Mouse (Mus musculus): Measurements from ENCODE around the gene Nabp1. TPM values are rescaled to one million over a fixed set of nuclear protein-coding genes. Genes with fewer than 3 reads are reported as not detected.
A peak's percentile ranks its signal among the peaks of the same experiment; 100 is the strongest.

Gene Nabp1
- polyA plus RNA-seq, 1 experiment, result 21.2 TPM

DNA sequence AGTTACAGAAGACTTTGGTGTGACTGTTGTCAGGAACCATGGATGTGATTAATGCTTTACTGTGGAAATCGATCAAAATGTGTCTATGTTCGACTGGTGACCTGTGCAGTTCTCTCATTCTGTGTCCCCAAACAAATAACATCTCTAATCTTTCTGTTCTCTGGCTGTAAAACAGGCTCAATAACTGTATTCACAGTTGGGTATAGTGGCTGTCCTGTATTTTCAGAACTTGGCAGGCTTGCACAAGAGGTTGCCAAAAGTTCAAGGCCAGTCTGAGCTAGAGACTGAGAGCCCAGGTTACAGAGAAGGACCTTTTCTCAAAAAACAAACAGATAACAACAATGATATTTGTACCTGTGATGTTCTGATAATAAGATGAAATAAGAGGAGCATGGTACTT, 34.1 kb upstream of the Nabp1 start:
- TF ChIP-seq MYOD1 (IDR thresholded peaks at IDR 0.05; ENCODE audit: control insufficient read depth in 1 of 3, insufficient read length in 2 of 3, low read depth in 2 of 3) (no peak), USF1 (IDR thresholded peaks at IDR 0.05; ENCODE audit: low read depth) (no peak), TCF12 (IDR thresholded peaks at IDR 0.05; ENCODE audit: insufficient read depth, poor library complexity, severe bottlenecking) (no peak), POLR2AphosphoS2 (IDR thresholded peaks at IDR 0.05; ENCODE audit: insufficient read length, low read depth) (no peak), POLR2A (IDR thresholded peaks at IDR 0.05; ENCODE audit: insufficient read length, low read depth) (no peak), CEBPB (IDR thresholded peaks at IDR 0.05; ENCODE audit: insufficient read depth, poor library complexity, severe bottlenecking) (no peak), TCF3 (IDR thresholded peaks at IDR 0.05; ENCODE audit: insufficient read length, low read depth) (no peak), MAX (IDR thresholded peaks at IDR 0.05; ENCODE audit: low read depth) (no peak), MYOG (IDR thresholded peaks at IDR 0.05; ENCODE audit: control insufficient read depth in 1 of 3, insufficient read depth in 1 of 3, insufficient read length in 2 of 3, low read depth in 2 of 3) (no peak), SRF (IDR thresholded peaks at IDR 0.05; ENCODE audit: control insufficient read depth, insufficient read length, low read depth) (no peak), E2F4 (IDR thresholded peaks at IDR 0.05; ENCODE audit: insufficient read depth) (no peak), REST (IDR thresholded peaks at IDR 0.05; ENCODE audit: insufficient read depth, insufficient read length) (no peak)
- H3K4me2 ChIP-seq (ENCODE audit: low read depth), result no peak overlapping the region
- H3K79me2 ChIP-seq (ENCODE audit: control insufficient read depth, insufficient read depth), result no peaks in the 10 kb centered on the region
- no peaks in the 10 kb centered on the region for H3K27me3 ChIP-seq (ENCODE audit: control insufficient read depth, insufficient read depth, insufficient read length)
- no peaks in the 10 kb centered on the region for H3K36me3 ChIP-seq (ENCODE audit: control insufficient read depth, insufficient read depth)
- H3ac ChIP-seq (ENCODE audit: control insufficient read depth, insufficient read length), result no peak overlapping the region
- H3K4me3 ChIP-seq, result no peak overlapping the region

GRCm38 (mm10) chr1:51509776-51510175, 31.6 kb upstream of the Nabp1 start:
- TF ChIP-seq E2F4 (IDR thresholded peaks at IDR 0.05; ENCODE audit: insufficient read depth), result no peak
- H3K27me3 ChIP-seq (ENCODE audit: control insufficient read depth, insufficient read depth, insufficient read length), result no peaks in the 10 kb centered on the region
- no peak overlapping the region for H3K4me3 ChIP-seq
- H3K36me3 ChIP-seq (ENCODE audit: control insufficient read depth, insufficient read depth), result no peaks in the 10 kb centered on the region
- no peaks in the 10 kb centered on the region for H3K79me2 ChIP-seq (ENCODE audit: control insufficient read depth, insufficient read depth)
- no peak overlapping the region for H3ac ChIP-seq (ENCODE audit: control insufficient read depth, insufficient read length)
- H3K4me2 ChIP-seq (ENCODE audit: low read depth), result no peak overlapping the region

GRCm38 (mm10) chr1:51509083-51509482, 30.9 kb upstream of the Nabp1 start:
- Histone ChIP-seq H3K4me2 (ENCODE audit: low read depth) (peak overlapping the region; percentile 50), H3K27me3 (ENCODE audit: control insufficient read depth, insufficient read depth, insufficient read length) (no peaks in the 10 kb centered on the region), H3K36me3 (ENCODE audit: control insufficient read depth, insufficient read depth) (no peaks in the 10 kb centered on the region), H3ac (ENCODE audit: control insufficient read depth, insufficient read length) (no peak overlapping the region), H3K4me3 (no peak overlapping the region), H3K79me2 (ENCODE audit: control insufficient read depth, insufficient read depth) (no peaks in the 10 kb centered on the region)
- TF ChIP-seq MYOD1 (IDR thresholded peaks at IDR 0.05; ENCODE audit: control insufficient read depth in 1 of 3, insufficient read length in 2 of 3, low read depth in 2 of 3), result peak in 1 of 3 experiments; percentile 17
- no peak for TF ChIP-seq E2F4 (IDR thresholded peaks at IDR 0.05; ENCODE audit: insufficient read depth)

DNA sequence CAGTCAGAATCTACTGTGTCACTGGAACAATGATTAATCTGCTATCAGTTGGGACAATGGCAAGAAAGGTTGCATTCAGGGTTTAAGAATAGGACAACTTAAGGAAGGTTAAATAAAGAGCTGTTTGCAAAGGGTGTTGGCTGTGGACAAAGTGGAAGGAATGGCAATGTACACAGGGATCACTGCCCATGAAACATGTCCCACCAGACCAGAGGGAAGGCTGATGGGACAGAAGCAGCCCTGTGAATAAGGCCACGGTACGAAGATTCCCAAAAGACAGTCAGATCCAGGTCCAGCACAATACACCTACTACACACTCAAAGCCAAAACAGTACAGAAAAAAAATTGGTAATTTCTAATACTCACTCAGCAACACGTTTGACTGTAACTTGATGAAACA, 30.3 kb upstream of the Nabp1 start:
- peak overlapping the region; percentile 50 for H3K4me2 ChIP-seq (ENCODE audit: low read depth)
- TF ChIP-seq SRF (IDR thresholded peaks at IDR 0.05; ENCODE audit: control insufficient read depth, insufficient read length, low read depth), result no peak
- no peak for TF ChIP-seq USF1 (IDR thresholded peaks at IDR 0.05; ENCODE audit: low read depth)
- TF ChIP-seq POLR2AphosphoS2 (IDR thresholded peaks at IDR 0.05; ENCODE audit: insufficient read length, low read depth), result no peak
- TF ChIP-seq POLR2A (IDR thresholded peaks at IDR 0.05; ENCODE audit: insufficient read length, low read depth), result no peak
- TF ChIP-seq MAX (IDR thresholded peaks at IDR 0.05; ENCODE audit: low read depth), result no peak
- no peak for TF ChIP-seq MYOD1 (IDR thresholded peaks at IDR 0.05; ENCODE audit: control insufficient read depth in 1 of 3, insufficient read length in 2 of 3, low read depth in 2 of 3)
- no peak for TF ChIP-seq REST (IDR thresholded peaks at IDR 0.05; ENCODE audit: insufficient read depth, insufficient read length)
- TF ChIP-seq TCF3 (IDR thresholded peaks at IDR 0.05; ENCODE audit: insufficient read length, low read depth), result no peak
- TF ChIP-seq TCF12 (IDR thresholded peaks at IDR 0.05; ENCODE audit: insufficient read depth, poor library complexity, severe bottlenecking), result no peak
- no peak for TF ChIP-seq MYOG (IDR thresholded peaks at IDR 0.05; ENCODE audit: control insufficient read depth in 1 of 3, insufficient read depth in 1 of 3, insufficient read length in 2 of 3, low read depth in 2 of 3)
- TF ChIP-seq E2F4 (IDR thresholded peaks at IDR 0.05; ENCODE audit: insufficient read depth), result no peak
- H3K27me3 ChIP-seq (ENCODE audit: control insufficient read depth, insufficient read depth, insufficient read length), result no peaks in the 10 kb centered on the region
- no peaks in the 10 kb centered on the region for H3K79me2 ChIP-seq (ENCODE audit: control insufficient read depth, insufficient read depth)
- H3ac ChIP-seq (ENCODE audit: control insufficient read depth, insufficient read length), result no peak overlapping the region
- H3K4me3 ChIP-seq, result no peak overlapping the region
- H3K36me3 ChIP-seq (ENCODE audit: control insufficient read depth, insufficient read depth), result no peaks in the 10 kb centered on the region

DNA sequence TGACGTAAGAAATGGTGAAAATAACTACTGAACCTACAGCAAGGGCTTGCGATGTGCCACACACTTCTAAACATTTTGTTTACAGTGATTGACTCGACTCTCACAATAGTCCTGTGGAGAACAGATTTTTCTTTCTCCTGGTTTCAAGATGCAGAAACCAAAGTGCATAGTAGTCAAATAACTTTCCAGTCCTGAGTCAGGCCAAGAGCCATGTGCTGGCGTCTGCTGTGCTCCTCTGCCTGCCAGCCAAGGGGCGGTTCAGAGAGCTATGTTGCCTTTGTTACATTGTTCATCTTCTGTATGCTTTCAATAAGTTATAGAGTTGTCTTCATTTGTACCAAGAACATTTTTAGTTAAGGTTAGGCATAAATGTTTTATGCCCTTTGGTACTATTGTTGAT, 29.2 kb upstream of the Nabp1 start:
- Histone ChIP-seq H3K4me3 (no peak overlapping the region), H3K4me2 (ENCODE audit: low read depth) (no peak overlapping the region), H3K36me3 (ENCODE audit: control insufficient read depth, insufficient read depth) (no peaks in the 10 kb centered on the region), H3K79me2 (ENCODE audit: control insufficient read depth, insufficient read depth) (no peaks in the 10 kb centered on the region), H3K27me3 (ENCODE audit: control insufficient read depth, insufficient read depth, insufficient read length) (no peaks in the 10 kb centered on the region), H3ac (ENCODE audit: control insufficient read depth, insufficient read length) (no peak overlapping the region)
- TF ChIP-seq MYOG (IDR thresholded peaks at IDR 0.05; ENCODE audit: control insufficient read depth in 1 of 3, insufficient read depth in 1 of 3, insufficient read length in 2 of 3, low read depth in 2 of 3) (no peak), POLR2A (IDR thresholded peaks at IDR 0.05; ENCODE audit: insufficient read length, low read depth) (no peak), POLR2AphosphoS2 (IDR thresholded peaks at IDR 0.05; ENCODE audit: insufficient read length, low read depth) (no peak), TCF12 (IDR thresholded peaks at IDR 0.05; ENCODE audit: insufficient read depth, poor library complexity, severe bottlenecking) (no peak), USF1 (IDR thresholded peaks at IDR 0.05; ENCODE audit: low read depth) (no peak), REST (IDR thresholded peaks at IDR 0.05; ENCODE audit: insufficient read depth, insufficient read length) (no peak), CEBPB (IDR thresholded peaks at IDR 0.05; ENCODE audit: insufficient read depth, poor library complexity, severe bottlenecking) (no peak), E2F4 (IDR thresholded peaks at IDR 0.05; ENCODE audit: insufficient read depth) (no peak), TCF3 (IDR thresholded peaks at IDR 0.05; ENCODE audit: insufficient read length, low read depth) (no peak), MYOD1 (IDR thresholded peaks at IDR 0.05; ENCODE audit: control insufficient read depth in 1 of 3, insufficient read length in 2 of 3, low read depth in 2 of 3) (no peak), MAX (IDR thresholded peaks at IDR 0.05; ENCODE audit: low read depth) (no peak), SRF (IDR thresholded peaks at IDR 0.05; ENCODE audit: control insufficient read depth, insufficient read length, low read depth) (no peak)
